Mouse (Mus musculus): ENCODE measurements around the gene Fam19a2. TPM values are rescaled to one million over a fixed set of nuclear protein-coding genes. Genes with fewer than 3 reads are reported as not detected.

Gene Fam19a2
- polyA plus RNA-seq, 1 experiment from 2014 or later, result 38.4 TPM

DNA sequence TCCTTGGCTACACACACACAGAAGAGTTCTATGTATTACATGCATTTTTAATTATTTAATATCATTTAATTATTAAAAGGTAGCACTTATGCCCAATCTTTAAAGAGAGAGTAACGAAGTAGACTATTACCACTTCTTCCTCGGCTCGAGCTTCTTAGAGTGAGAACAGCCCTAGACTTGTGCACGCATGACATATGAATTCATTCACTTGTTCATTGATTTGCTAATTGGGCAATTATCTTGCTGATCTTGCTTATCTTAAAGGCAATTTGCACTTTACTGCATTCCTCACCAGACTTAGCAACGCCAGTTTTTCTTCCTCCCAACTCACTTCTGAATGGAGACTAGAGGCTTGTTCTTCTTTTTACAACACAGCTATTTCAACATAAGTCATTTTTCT is 196.7 kb downstream of the Fam19a2 start:
- Histone ChIP-seq H3K9me3 (no peaks in the 10 kb centered on the region), H3K36me3 (no peaks in the 10 kb centered on the region), H3K27ac (replicated peaks) (no peak overlapping the region), H3K9ac (no peak overlapping the region), H3K4me1 (replicated peaks) (no peaks in the 10 kb centered on the region), H3K27me3 (no peaks in the 10 kb centered on the region), H3K4me2 (no peak overlapping the region), H3K4me3 (no peak overlapping the region)
- ATAC-seq (ENCODE audit: low read depth), result no peak
- WGBS, result 59% methylated on average over 5 of the region's 5 CpGs

DNA sequence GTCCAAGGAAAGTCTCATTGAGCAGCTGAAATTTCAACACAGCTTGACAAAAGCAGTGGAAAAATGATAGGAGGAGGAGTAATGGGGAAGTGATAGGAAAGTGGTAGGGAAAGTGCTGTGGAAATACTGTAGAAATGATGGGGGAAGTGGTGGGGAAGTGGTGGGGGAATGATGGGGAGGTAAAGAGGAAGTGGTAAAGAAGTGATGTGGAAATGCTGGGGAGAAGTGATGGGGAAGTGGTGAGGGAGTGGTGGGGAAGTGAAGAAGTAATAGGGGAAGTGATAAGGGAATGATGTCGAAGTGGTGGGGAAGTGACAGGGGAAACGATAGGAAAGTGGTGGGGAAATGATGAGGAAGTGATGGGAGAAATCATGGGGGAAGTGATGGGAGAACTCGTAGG is 198.5 kb downstream of the Fam19a2 start:
- H3K4me1 ChIP-seq (replicated peaks), result no peaks in the 10 kb centered on the region
- H3K27ac ChIP-seq (replicated peaks), result no peak overlapping the region
- no peak overlapping the region for H3K4me3 ChIP-seq
- no peak overlapping the region for H3K9ac ChIP-seq
- no peak for ATAC-seq (ENCODE audit: low read depth)
- no peaks in the 10 kb centered on the region for H3K36me3 ChIP-seq
- no peak overlapping the region for H3K4me2 ChIP-seq
- no peaks in the 10 kb centered on the region for H3K27me3 ChIP-seq
- H3K9me3 ChIP-seq, result no peaks in the 10 kb centered on the region; the same call in 1 of the 2 replicates
- 95% methylated on average over 3 of the region's 3 CpGs for WGBS

DNA sequence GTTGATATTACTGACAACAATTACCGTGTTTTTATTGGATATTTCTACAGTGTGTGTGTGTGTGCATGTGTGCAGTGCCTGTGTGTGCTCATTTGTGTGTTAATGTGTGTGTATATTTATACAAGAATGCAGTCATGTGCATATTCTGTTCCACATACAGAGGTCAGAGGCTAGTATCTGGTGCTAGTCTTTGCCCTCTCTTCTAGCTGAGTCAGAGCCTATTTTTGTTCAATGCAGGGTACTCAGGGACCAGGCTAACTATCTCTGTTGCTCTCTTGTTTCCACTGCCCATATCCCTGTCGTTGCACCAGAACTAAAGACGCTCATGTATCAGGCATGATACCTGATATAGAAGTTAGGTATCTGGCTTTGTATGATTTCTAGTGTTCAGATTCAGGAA is 251.0 kb downstream of the Fam19a2 start:
- Histone ChIP-seq H3K4me2 (no peak overlapping the region), H3K27ac (replicated peaks) (no peak overlapping the region), H3K4me3 (no peak overlapping the region), H3K9me3 (no peaks in the 10 kb centered on the region), H3K9ac (no peak overlapping the region), H3K4me1 (replicated peaks) (no peaks in the 10 kb centered on the region), H3K27me3 (no peaks in the 10 kb centered on the region), H3K36me3 (no peaks in the 10 kb centered on the region)
- 87% methylated on average over 3 of the region's 3 CpGs for WGBS
- no peak for ATAC-seq (ENCODE audit: low read depth)

GRCm38 (mm10) chr10:123520613-123521012 is 256.8 kb downstream of the Fam19a2 start:
- H3K4me3 ChIP-seq, result no peak overlapping the region
- H3K4me2 ChIP-seq, result no peak overlapping the region
- no peak for ATAC-seq (ENCODE audit: low read depth)
- no peaks in the 10 kb centered on the region for H3K4me1 ChIP-seq (replicated peaks)
- no peak overlapping the region for H3K27ac ChIP-seq (replicated peaks)
- no peak overlapping the region for H3K9ac ChIP-seq
- WGBS, result 91% methylated on average over 2 of the region's 2 CpGs
- H3K9me3 ChIP-seq, result peaks cover 9% of the 10 kb centered on the region; the same call in 1 of the 2 replicates
- H3K36me3 ChIP-seq, result no peaks in the 10 kb centered on the region
- no peaks in the 10 kb centered on the region for H3K27me3 ChIP-seq

- no peaks in the 10 kb centered on the region for H3K36me3 ChIP-seq
- H3K9me3 ChIP-seq, result peaks cover 9% of the 10 kb centered on the region; the same call in 1 of the 2 replicates
- H3K9ac ChIP-seq, result no peak overlapping the region
- no peak for ATAC-seq (ENCODE audit: low read depth)
- 93% methylated on average over 6 of the region's 6 CpGs for WGBS
- no peak overlapping the region for H3K4me3 ChIP-seq
- no peak overlapping the region for H3K27ac ChIP-seq (replicated peaks)
- no peaks in the 10 kb centered on the region for H3K27me3 ChIP-seq
- no peak overlapping the region for H3K4me2 ChIP-seq
- H3K4me1 ChIP-seq (replicated peaks), result 0 out of 2 replicates have a peak, but pooled peaks cover 3% of the 10 kb centered on the region
Observed at GRCm38 (mm10) chr10:123521203-123521602, 257.4 kb downstream of the Fam19a2 start.

DNA sequence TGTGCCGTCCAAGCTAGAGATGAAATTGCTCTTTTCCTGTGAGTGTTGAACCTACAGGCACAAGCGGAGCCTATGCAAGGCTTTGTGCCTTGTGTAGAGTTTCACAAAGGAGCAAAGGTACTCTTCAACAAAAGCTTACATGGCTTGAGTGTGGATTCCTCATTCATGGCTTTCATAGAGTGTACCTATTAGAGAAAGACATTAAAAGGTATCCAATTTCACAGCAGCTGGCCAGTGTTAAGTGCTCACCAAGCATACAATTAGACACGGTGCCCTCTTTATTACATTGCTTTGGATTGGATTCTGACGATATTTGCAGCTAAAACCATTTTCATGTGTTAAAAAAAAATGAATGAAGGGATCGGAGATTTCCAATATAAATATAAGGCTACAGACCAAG is 261.6 kb downstream of the Fam19a2 start:
- 0 out of 2 replicates have a peak, but pooled peaks cover 3% of the 10 kb centered on the region for H3K4me1 ChIP-seq (replicated peaks)
- no peak for ATAC-seq (ENCODE audit: low read depth)
- 59% methylated on average over 5 of the region's 5 CpGs for WGBS

GRCm38 (mm10) chr10:123526059-123526458 is 262.3 kb downstream of the Fam19a2 start:
- Histone ChIP-seq H3K9ac (no peak overlapping the region), H3K4me1 (replicated peaks) (0 out of 2 replicates have a peak, but pooled peaks cover 3% of the 10 kb centered on the region), H3K27ac (replicated peaks) (no peak overlapping the region), H3K4me2 (no peak overlapping the region), H3K36me3 (no peaks in the 10 kb centered on the region), H3K27me3 (no peaks in the 10 kb centered on the region), H3K9me3 (peaks cover 9% of the 10 kb centered on the region; the same call in 1 of the 2 replicates), H3K4me3 (no peak overlapping the region)
- WGBS, result 35% methylated on average over 3 of the region's 3 CpGs
- no peak for ATAC-seq (ENCODE audit: low read depth)

More for the DNA sequence above, 261.6 kb downstream of the Fam19a2 start:
- Histone ChIP-seq H3K27me3 (no peaks in the 10 kb centered on the region), H3K27ac (replicated peaks) (no peak overlapping the region), H3K4me2 (no peak overlapping the region), H3K4me3 (no peak overlapping the region), H3K9me3 (peaks cover 9% of the 10 kb centered on the region; the same call in 1 of the 2 replicates), H3K36me3 (no peaks in the 10 kb centered on the region), H3K9ac (no peak overlapping the region)

GRCm38 (mm10) chr10:123536143-123536542 is 272.3 kb downstream of the Fam19a2 start:
- H3K27me3 ChIP-seq, result no peaks in the 10 kb centered on the region
- no peaks in the 10 kb centered on the region for H3K4me1 ChIP-seq (replicated peaks)
- no peak overlapping the region for H3K27ac ChIP-seq (replicated peaks)
- no peaks in the 10 kb centered on the region for H3K9me3 ChIP-seq
- ATAC-seq (ENCODE audit: low read depth), result no peak
- 81% methylated on average over 4 of the region's 4 CpGs for WGBS
- no peaks in the 10 kb centered on the region for H3K36me3 ChIP-seq
- H3K4me3 ChIP-seq, result no peak overlapping the region
- no peak overlapping the region for H3K4me2 ChIP-seq
- no peak overlapping the region for H3K9ac ChIP-seq

DNA sequence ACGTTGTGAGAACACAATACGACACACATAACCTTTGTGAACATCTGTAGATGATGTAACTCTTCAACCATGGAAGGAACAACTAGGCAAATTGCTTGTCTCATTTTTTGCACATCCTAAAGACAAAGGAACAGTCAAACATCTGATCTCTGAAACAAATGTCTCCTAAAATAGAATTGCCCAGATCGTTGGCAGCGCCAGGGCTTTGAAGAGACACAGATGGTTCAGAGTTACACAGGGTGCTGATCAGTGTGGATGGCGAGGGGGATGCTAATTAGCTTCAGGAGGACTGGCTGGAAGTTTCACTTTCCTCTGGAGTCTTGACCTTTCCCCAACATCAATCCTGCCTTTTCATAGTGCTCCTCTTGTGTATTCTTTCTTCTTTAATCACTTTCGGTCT is 284.6 kb downstream of the Fam19a2 start:
- Histone ChIP-seq H3K9ac (no peak overlapping the region), H3K27me3 (no peaks in the 10 kb centered on the region), H3K4me3 (no peak overlapping the region), H3K36me3 (no peaks in the 10 kb centered on the region), H3K27ac (replicated peaks) (no peak overlapping the region), H3K9me3 (no peaks in the 10 kb centered on the region), H3K4me2 (no peak overlapping the region), H3K4me1 (replicated peaks) (no peaks in the 10 kb centered on the region)
- 79% methylated on average over 6 of the region's 6 CpGs for WGBS
- ATAC-seq (ENCODE audit: low read depth), result no peak

- 82% methylated on average over 1 of the region's 1 CpGs for WGBS
- ATAC-seq (ENCODE audit: low read depth), result no peak
Observed at GRCm38 (mm10) chr10:123567677-123568076, 303.9 kb downstream of the Fam19a2 start.

DNA sequence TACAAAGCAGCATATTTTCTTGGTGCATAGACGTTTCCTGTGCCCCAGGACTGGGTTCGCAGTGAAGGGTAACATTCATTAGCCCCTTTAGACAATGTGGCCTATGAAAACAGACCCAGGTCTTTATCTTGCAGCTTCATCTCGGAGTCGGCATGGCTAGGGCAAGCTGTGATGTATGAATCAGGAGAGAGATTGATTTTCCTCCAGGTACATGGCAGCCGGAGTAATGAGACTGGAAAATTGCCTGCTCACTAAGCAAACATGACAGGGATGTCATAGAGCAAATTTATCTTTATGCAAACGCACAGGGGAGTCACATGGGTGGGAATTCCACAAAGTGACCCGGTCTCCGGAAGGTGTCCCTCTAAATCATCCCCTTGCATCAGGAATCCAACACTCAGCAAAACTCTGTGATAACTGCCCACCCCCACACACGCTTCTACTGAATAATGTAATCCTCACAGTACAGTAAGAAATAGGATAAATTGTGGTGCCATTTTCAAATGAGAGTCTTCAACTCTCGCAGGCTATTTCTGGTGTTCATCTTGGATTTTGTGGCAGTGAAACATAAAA is 306.9 kb downstream of the Fam19a2 start:
- H3K27me3 ChIP-seq, result no peaks in the 10 kb centered on the region
- no peaks in the 10 kb centered on the region for H3K36me3 ChIP-seq
- no peak overlapping the region for H3K9ac ChIP-seq
- H3K4me1 ChIP-seq (replicated peaks), result peaks cover 12% of the 10 kb centered on the region; the same call in 1 of the 2 replicates
- no peak overlapping the region for H3K27ac ChIP-seq (replicated peaks)
- 0 out of 2 replicates have a peak overlapping the region, but pooled peaks have one; percentile 3 for H3K4me2 ChIP-seq
- WGBS, result 62% methylated on average over 10 of the region's 10 CpGs
- H3K4me3 ChIP-seq, result no peak overlapping the region
- H3K9me3 ChIP-seq, result no peaks in the 10 kb centered on the region
- no peak for ATAC-seq (ENCODE audit: low read depth)

More at GRCm38 (mm10) chr10:123567677-123568076, 303.9 kb downstream of the Fam19a2 start:
- no peaks in the 10 kb centered on the region for H3K9me3 ChIP-seq
- no peaks in the 10 kb centered on the region for H3K36me3 ChIP-seq
- peaks cover 12% of the 10 kb centered on the region; the same call in 1 of the 2 replicates for H3K4me1 ChIP-seq (replicated peaks)
- H3K9ac ChIP-seq, result no peak overlapping the region
- H3K4me3 ChIP-seq, result no peak overlapping the region
- H3K27ac ChIP-seq (replicated peaks), result no peak overlapping the region
- H3K4me2 ChIP-seq, result no peak overlapping the region
- no peaks in the 10 kb centered on the region for H3K27me3 ChIP-seq

DNA sequence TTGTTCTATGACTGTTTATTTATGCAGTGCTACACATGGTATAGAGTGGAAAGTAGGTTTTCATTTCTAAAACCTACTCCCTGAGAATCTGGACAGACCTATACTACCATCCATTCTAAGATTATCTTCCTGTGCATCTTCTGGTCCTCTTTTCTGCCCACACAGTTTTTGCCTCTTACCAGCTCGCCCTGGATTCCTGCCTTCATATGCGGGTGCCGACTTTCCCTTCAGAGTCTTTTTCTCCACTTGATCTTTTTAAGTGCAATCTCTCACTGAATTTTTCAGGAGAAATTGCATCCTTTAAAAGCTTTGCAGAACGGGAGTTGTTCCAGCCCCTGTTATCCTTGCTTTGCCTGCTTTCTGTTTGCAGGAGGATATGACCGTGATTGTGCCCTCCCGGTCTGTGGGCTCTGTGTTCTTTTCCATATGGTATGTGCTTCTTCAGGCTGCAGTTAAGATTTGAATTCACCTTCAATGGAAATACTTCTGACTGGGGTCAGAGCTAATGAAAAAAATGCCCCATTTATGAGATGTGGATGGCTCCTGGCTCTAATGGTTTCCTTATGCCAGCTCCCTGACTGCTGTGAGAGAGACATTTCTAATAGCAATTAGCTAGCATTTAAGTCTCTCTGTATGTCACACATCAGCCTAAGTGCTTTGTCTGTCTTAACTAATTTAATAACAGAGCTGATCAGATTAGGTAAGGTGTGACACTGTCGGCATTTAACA is 308.7 kb downstream of the Fam19a2 start:
- WGBS, result 90% methylated on average over 7 of the region's 7 CpGs
- peaks cover 12% of the 10 kb centered on the region; the same call in 1 of the 2 replicates for H3K4me1 ChIP-seq (replicated peaks)
- ATAC-seq (ENCODE audit: low read depth), result no peak
- H3K27ac ChIP-seq (replicated peaks), result no peak overlapping the region
- H3K9me3 ChIP-seq, result no peaks in the 10 kb centered on the region
- H3K9ac ChIP-seq, result no peak overlapping the region
- no peaks in the 10 kb centered on the region for H3K36me3 ChIP-seq
- H3K27me3 ChIP-seq, result no peaks in the 10 kb centered on the region
- H3K4me2 ChIP-seq, result no peak overlapping the region
- H3K4me3 ChIP-seq, result no peak overlapping the region

All from neural tube, embryonic 13.5 days (tissue).